Mouse (Mus musculus): ENCODE results near the gene Mdm2. TPM values are rescaled to one million over a fixed set of nuclear protein-coding genes. Genes with fewer than 3 reads are reported as not detected.

The Mdm2 gene
- total and polyA plus RNA-seq, 3 experiments = 79.8 to 136 (median 112) TPM

GRCm38 (mm10) chr10:117707114-117707838, 3.3 kb downstream of the Mdm2 start:
- peak overlapping the region; percentile 90 for H3K4me2 ChIP-seq (ENCODE audit: insufficient read depth, low read depth, poor library complexity, severe bottlenecking)
- TF ChIP-seq E2F4 (IDR thresholded peaks at IDR 0.05; ENCODE audit: insufficient replicate concordance, low read depth, low read length) = no peak
- TF ChIP-seq PAX5 (IDR thresholded peaks at IDR 0.05; ENCODE audit: low read length) = no peak
- peak; percentile 81 for TF ChIP-seq MAFK (IDR thresholded peaks at IDR 0.05; ENCODE audit: insufficient replicate concordance, low read length)
- no peak for TF ChIP-seq MAX (IDR thresholded peaks at IDR 0.05; ENCODE audit: low read length)
- in situ Hi-C loops (cut with MboI; ENCODE audit: low pct_ligation_motif_present, low pct_unique_long_range_greater_than_20kb, low sequenced_read_pairs) = no loop called here
- H3K4me3 ChIP-seq (replicated peaks in 1 of 3; ENCODE audit: low read depth in 2 of 3, low read length in 2 of 3, poor library complexity in 1 of 3) = peak overlapping the region in 2 of 3 experiments; percentile 8 to 57
- H3K27me3 ChIP-seq (replicated peaks) = no peaks in the 10 kb centered on the region
- dilution Hi-C loops (cut with MboI; ENCODE audit: extremely low pct_ligation_motif_present, extremely low pct_unique_long_range_greater_than_20kb, low sequenced_read_pairs) = no loop called here
- peaks cover 41 to 55% of the 10 kb centered on the region in 2 experiments for H3K36me3 ChIP-seq (replicated peaks in 1 of 2; ENCODE audit: control insufficient read depth in 1 of 2, insufficient read depth in 1 of 2, low read length in 1 of 2)
- H3K9ac ChIP-seq (ENCODE audit: insufficient read depth, low read depth) = peak overlapping the region; percentile 45
- peaks cover 11 to 29% of the 10 kb centered on the region in 2 experiments for H3K4me1 ChIP-seq (ENCODE audit: control insufficient read depth in 1 of 2, insufficient read depth in 2 of 2)
- H3K79me2 ChIP-seq (replicated peaks; ENCODE audit: control insufficient read depth, extremely low read depth, insufficient read depth, poor library complexity, severe bottlenecking) = peaks cover 69% of the 10 kb centered on the region
- no peaks in the 10 kb centered on the region for H3K9me3 ChIP-seq (replicated peaks; ENCODE audit: low read length)
- peak overlapping the region; percentile 11; the same call in 1 of the 2 replicates for H3K27ac ChIP-seq (ENCODE audit: insufficient read depth, low read depth)
- no peak for DNase-seq (ENCODE audit: extremely low read depth)

- Histone ChIP-seq H3K27ac (ENCODE audit: insufficient read depth, low read depth) (peak overlapping the region; percentile 11; the same call in 1 of the 2 replicates), H3K79me2 (replicated peaks; ENCODE audit: control insufficient read depth, extremely low read depth, insufficient read depth, poor library complexity, severe bottlenecking) (peaks cover 76% of the 10 kb centered on the region), H3K9me3 (replicated peaks; ENCODE audit: low read length) (no peaks in the 10 kb centered on the region), H3K4me1 (ENCODE audit: control insufficient read depth in 1 of 2, insufficient read depth in 2 of 2) (peaks cover 7 to 21% of the 10 kb centered on the region in 2 experiments), H3K36me3 (replicated peaks in 1 of 2; ENCODE audit: control insufficient read depth in 1 of 2, insufficient read depth in 1 of 2, low read length in 1 of 2) (peaks cover 48 to 64% of the 10 kb centered on the region in 2 experiments), H3K27me3 (replicated peaks) (no peaks in the 10 kb centered on the region), H3K4me3 (replicated peaks in 1 of 3; ENCODE audit: low read depth in 2 of 3, low read length in 2 of 3, poor library complexity in 1 of 3) (peak overlapping the region in 1 of 3 experiments; percentile 57), H3K4me2 (ENCODE audit: insufficient read depth, low read depth, poor library complexity, severe bottlenecking) (peak overlapping the region; percentile 90), H3K9ac (ENCODE audit: insufficient read depth, low read depth) (no peak overlapping the region; the same call in 1 of the 2 replicates)
- TF ChIP-seq NRF1 (IDR thresholded peaks at IDR 0.05; ENCODE audit: low read depth, low read length) (no peak), POLR2A (IDR thresholded peaks at IDR 0.05; ENCODE audit: low read depth, low read length) (peak; percentile 42; the same call in 1 of the 2 replicates)
- no peak for DNase-seq (ENCODE audit: extremely low read depth)
- in situ Hi-C loops (cut with MboI; ENCODE audit: low pct_ligation_motif_present, low pct_unique_long_range_greater_than_20kb, low sequenced_read_pairs) (no loop called here), dilution Hi-C loops (cut with MboI; ENCODE audit: extremely low pct_ligation_motif_present, extremely low pct_unique_long_range_greater_than_20kb, low sequenced_read_pairs) (no loop called here)
These were observed 4.1 kb downstream of the Mdm2 start for GRCm38 (mm10) chr10:117706440-117706839.

GRCm38 (mm10) chr10:117705806-117706205, 4.8 kb downstream of the Mdm2 start:
- TF ChIP-seq MXI1 (IDR thresholded peaks at IDR 0.05; ENCODE audit: low read depth, low read length) = no peak
- TF ChIP-seq POLR2A (IDR thresholded peaks at IDR 0.05; ENCODE audit: low read depth, low read length) = no peak; the same call in 1 of the 2 replicates
- TF ChIP-seq E2F4 (IDR thresholded peaks at IDR 0.05; ENCODE audit: insufficient replicate concordance, low read depth, low read length) = no peak
- TF ChIP-seq PAX5 (IDR thresholded peaks at IDR 0.05; ENCODE audit: low read length) = no peak
- no peak for TF ChIP-seq NELFE (IDR thresholded peaks at IDR 0.05; ENCODE audit: low read depth, low read length)
- TF ChIP-seq MAZ (IDR thresholded peaks at IDR 0.05; ENCODE audit: low read depth, low read length) = no peak
- no peak for TF ChIP-seq KAT2A (IDR thresholded peaks at IDR 0.05; ENCODE audit: insufficient replicate concordance, low read length)
- no peak for TF ChIP-seq MAFK (IDR thresholded peaks at IDR 0.05; ENCODE audit: insufficient replicate concordance, low read length)
- no peak for TF ChIP-seq MYC (IDR thresholded peaks at IDR 0.05; ENCODE audit: low read depth, low read length)
- TF ChIP-seq USF2 (conservative IDR thresholded peaks at IDR 0.05; ENCODE audit: low read depth, low read length) = no peak
- Histone ChIP-seq H3K4me2 (ENCODE audit: insufficient read depth, low read depth, poor library complexity, severe bottlenecking) (peak overlapping the region; percentile 17; the same call in 1 of the 2 replicates), H3K27me3 (replicated peaks) (no peaks in the 10 kb centered on the region), H3K27ac (ENCODE audit: insufficient read depth, low read depth) (no peak overlapping the region), H3K9me3 (replicated peaks; ENCODE audit: low read length) (no peaks in the 10 kb centered on the region), H3K79me2 (replicated peaks; ENCODE audit: control insufficient read depth, extremely low read depth, insufficient read depth, poor library complexity, severe bottlenecking) (peaks cover 79% of the 10 kb centered on the region), H3K4me3 (replicated peaks in 1 of 3; ENCODE audit: low read depth in 2 of 3, low read length in 2 of 3, poor library complexity in 1 of 3) (peak overlapping the region in 1 of 3 experiments; percentile 33), H3K9ac (ENCODE audit: insufficient read depth, low read depth) (no peak overlapping the region; the same call in 1 of the 2 replicates), H3K4me1 (ENCODE audit: control insufficient read depth in 1 of 2, insufficient read depth in 2 of 2) (peaks cover 7 to 18% of the 10 kb centered on the region in 2 experiments), H3K36me3 (replicated peaks in 1 of 2; ENCODE audit: control insufficient read depth in 1 of 2, insufficient read depth in 1 of 2, low read length in 1 of 2) (peaks cover 52 to 69% of the 10 kb centered on the region in 2 experiments)
- in situ Hi-C loops (cut with MboI; ENCODE audit: low pct_ligation_motif_present, low pct_unique_long_range_greater_than_20kb, low sequenced_read_pairs) = no loop called here
- dilution Hi-C loops (cut with MboI; ENCODE audit: extremely low pct_ligation_motif_present, extremely low pct_unique_long_range_greater_than_20kb, low sequenced_read_pairs) = no loop called here
- no peak for DNase-seq (ENCODE audit: extremely low read depth)
